Mouse (Mus musculus) CH12.LX (cell line): ENCODE results near the gene Doxl2. TPM values are rescaled to one million over a fixed set of nuclear protein-coding genes. Genes with fewer than 3 reads are reported as not detected.

Source experiments
- DNase-seq: peaks from one replicate; pipeline ENCODE4 v3.0.0-alpha.2; 2013; ENCODE audit errors: extremely low read depth
- H3K27ac ChIP-seq: 2 replicates; pipeline ENCODE4 v1.5.1; 2012; ENCODE audit warnings: low read depth, mild to moderate bottlenecking, control low read depth, moderate library complexity; ENCODE audit not compliant: insufficient read depth
- H3K27me3 ChIP-seq: replicated peaks from 2 replicates; pipeline ENCODE3; 2012; ENCODE audit warnings: inconsistent platforms
- H3K36me3 ChIP-seq, 2 experiments: replicated peaks in 1 of 2; 2 replicates each; pipeline versions ENCODE3 to v1.6.1; 2012; ENCODE audit warnings: inconsistent platforms in 1 of 2, low read length in 1 of 2, mild to moderate bottlenecking in 1 of 2, mixed read lengths in 1 of 2, moderate library complexity in 1 of 2; ENCODE audit not compliant: control insufficient read depth in 1 of 2, insufficient read depth in 1 of 2
- H3K4me1 ChIP-seq, 2 experiments: 2 replicates each; pipeline ENCODE4 v1.6.1; 2012; ENCODE audit warnings: inconsistent platforms in 1 of 2, moderate library complexity in 1 of 2; ENCODE audit not compliant: insufficient read depth in 2 of 2, control insufficient read depth in 1 of 2
- H3K4me2 ChIP-seq: 2 replicates; pipeline ENCODE4 v1.6.1; 2012; ENCODE audit warnings: low read depth, mild to moderate bottlenecking, control low read depth; ENCODE audit not compliant: poor library complexity, insufficient read depth, severe bottlenecking
- H3K4me3 ChIP-seq, 3 experiments: fragments of 150-350 bp in 1 of 3; sonication (generic) in 1 of 3; replicated peaks in 1 of 3; 2 replicates each; pipeline versions ENCODE3 to v1.5.1; 2011 to 2012; ENCODE audit warnings: low read depth in 2 of 3, low read length in 2 of 3, mild to moderate bottlenecking in 2 of 3, moderate library complexity in 2 of 3, control low read depth in 1 of 3, improper control_type of control experiment in 1 of 3, inconsistent platforms in 1 of 3, mixed read lengths in 1 of 3; ENCODE audit not compliant: poor library complexity in 1 of 3
- H3K79me2 ChIP-seq: replicated peaks from 2 replicates; pipeline ENCODE4 v1.6.1; 2012; ENCODE audit warnings: mild to moderate bottlenecking, moderate library complexity; ENCODE audit not compliant: control insufficient read depth, poor library complexity, insufficient read depth, severe bottlenecking; ENCODE audit errors: extremely low read depth
- H3K9ac ChIP-seq: 2 replicates; pipeline ENCODE4 v1.6.1; 2012; ENCODE audit warnings: low read depth, mild to moderate bottlenecking, control low read depth, moderate library complexity; ENCODE audit not compliant: insufficient read depth
- H3K9me3 ChIP-seq: replicated peaks from 2 replicates; pipeline ENCODE3; 2012; ENCODE audit warnings: low read length, inconsistent platforms, mixed read lengths
- BHLHE40 ChIP-seq: IDR thresholded peaks from 2 replicates; pipeline ENCODE4 v1.6.1; 2011; ENCODE audit warnings: mild to moderate bottlenecking, low read depth, low read length, improper control_type of control experiment
- CHD2 ChIP-seq: IDR thresholded peaks from 2 replicates; pipeline ENCODE4 v1.6.1; 2011; ENCODE audit warnings: low read length, improper control_type of control experiment
- CTCF ChIP-seq, 2 experiments: IDR thresholded peaks in 1 of 2; conservative IDR thresholded peaks in 1 of 2; 2 replicates each; pipeline ENCODE4 v1.5.1; 2011 to 2012; ENCODE audit warnings: low read depth in 2 of 2, low read length in 2 of 2, improper control_type of control experiment in 1 of 2, inconsistent platforms in 1 of 2, mild to moderate bottlenecking in 1 of 2, moderate library complexity in 1 of 2
- E2F4 ChIP-seq: IDR thresholded peaks from 2 replicates; pipeline ENCODE4 v1.6.1; 2011; ENCODE audit warnings: low read depth, low read length, improper control_type of control experiment; ENCODE audit not compliant: insufficient replicate concordance
- EP300 ChIP-seq: IDR thresholded peaks from 2 replicates; pipeline ENCODE4 v1.6.1; 2011; ENCODE audit warnings: low read length, improper control_type of control experiment
- ETS1 ChIP-seq: conservative IDR thresholded peaks from 2 replicates; pipeline ENCODE4 v1.6.1; 2012; ENCODE audit warnings: low read depth, mild to moderate bottlenecking, inconsistent platforms, low read length, improper control_type of control experiment, moderate library complexity
- GABPA ChIP-seq: IDR thresholded peaks from 2 replicates; pipeline ENCODE4 v1.6.1; 2012; ENCODE audit warnings: low read depth, low read length, improper control_type of control experiment, inconsistent platforms; ENCODE audit not compliant: insufficient replicate concordance
- HCFC1 ChIP-seq: IDR thresholded peaks from 2 replicates; pipeline ENCODE4 v1.6.1; 2012; ENCODE audit warnings: low read depth, mild to moderate bottlenecking, inconsistent platforms, low read length, improper control_type of control experiment
- IRF4 ChIP-seq: IDR thresholded peaks from 2 replicates; pipeline ENCODE4 v1.6.1; 2014; ENCODE audit warnings: low read depth, mild to moderate bottlenecking, inconsistent platforms, low read length, improper control_type of control experiment
- MAFK ChIP-seq: IDR thresholded peaks from 2 replicates; pipeline ENCODE4 v1.6.1; 2011; ENCODE audit warnings: low read length, improper control_type of control experiment; ENCODE audit not compliant: insufficient replicate concordance
- MAX ChIP-seq: IDR thresholded peaks from 2 replicates; pipeline ENCODE4 v1.6.1; 2011; ENCODE audit warnings: low read length, improper control_type of control experiment
- MAZ ChIP-seq: IDR thresholded peaks from 2 replicates; pipeline ENCODE4 v1.6.1; 2012; ENCODE audit warnings: low read depth, mild to moderate bottlenecking, inconsistent platforms, low read length, improper control_type of control experiment, moderate library complexity
- MEF2A ChIP-seq: IDR thresholded peaks from 2 replicates; pipeline ENCODE4 v1.6.1; 2014; ENCODE audit warnings: low read depth, mild to moderate bottlenecking, inconsistent platforms, low read length, improper control_type of control experiment, borderline replicate concordance
- NELFE ChIP-seq: IDR thresholded peaks from 2 replicates; pipeline ENCODE4 v1.6.1; 2011; ENCODE audit warnings: low read depth, low read length, improper control_type of control experiment
- NRF1 ChIP-seq: IDR thresholded peaks from 2 replicates; pipeline ENCODE4 v1.6.1; 2014; ENCODE audit warnings: low read depth, mild to moderate bottlenecking, inconsistent platforms, low read length, improper control_type of control experiment, moderate library complexity
- PAX5 ChIP-seq: IDR thresholded peaks from 2 replicates; pipeline ENCODE4 v1.6.1; 2012; ENCODE audit warnings: low read length, inconsistent platforms, mixed read lengths
- POLR2A ChIP-seq: IDR thresholded peaks from 2 replicates; pipeline ENCODE4 v1.6.1; 2011; ENCODE audit warnings: low read depth, mild to moderate bottlenecking, improper control_type of control experiment, low read length
- POLR2AphosphoS2 ChIP-seq: IDR thresholded peaks from 2 replicates; pipeline ENCODE4 v1.6.1; 2011; ENCODE audit warnings: low read depth, low read length, improper control_type of control experiment
- RAD21 ChIP-seq: IDR thresholded peaks from 2 replicates; pipeline ENCODE4 v1.6.1; 2011; ENCODE audit warnings: low read depth, mild to moderate bottlenecking, low read length, improper control_type of control experiment, moderate library complexity
- RCOR1 ChIP-seq: conservative IDR thresholded peaks from 2 replicates; pipeline ENCODE4 v1.6.1; 2012; ENCODE audit warnings: low read depth, mild to moderate bottlenecking, inconsistent platforms, low read length, improper control_type of control experiment
- UBTF ChIP-seq: IDR thresholded peaks from 2 replicates; pipeline ENCODE4 v1.6.1; 2012; ENCODE audit warnings: low read depth, mild to moderate bottlenecking, inconsistent platforms, low read length, improper control_type of control experiment, moderate library complexity
- USF2 ChIP-seq: conservative IDR thresholded peaks from 2 replicates; pipeline ENCODE4 v1.6.1; 2011; ENCODE audit warnings: low read depth, low read length, improper control_type of control experiment
- ZKSCAN1 ChIP-seq: IDR thresholded peaks from 2 replicates; pipeline ENCODE4 v1.6.1; 2012; ENCODE audit warnings: low read depth, inconsistent platforms, low read length, improper control_type of control experiment, borderline replicate concordance
- ZMIZ1 ChIP-seq: IDR thresholded peaks from 2 replicates; pipeline ENCODE4 v1.6.1; 2012; ENCODE audit warnings: low read depth, mild to moderate bottlenecking, inconsistent platforms, low read length, improper control_type of control experiment
- ZNF384 ChIP-seq: IDR thresholded peaks from 2 replicates; pipeline ENCODE4 v1.6.1; 2012; ENCODE audit warnings: low read depth, low read length, improper control_type of control experiment, inconsistent platforms
- dilution Hi-C: fragments of 300-500 bp; cut with MboI; formaldehyde crosslinking; loops from 2 replicates; pipeline ENCODE4 v1.14.3; 2020; ENCODE audit warnings: low sequenced_read_pairs; ENCODE audit not compliant: extremely low pct_unique_long_range_greater_than_20kb, extremely low pct_ligation_motif_present
- in situ Hi-C: fragments of 300-500 bp; cut with MboI; formaldehyde crosslinking; loops from 3 replicates; pipeline ENCODE4 v1.14.3; 2019; ENCODE audit warnings: low sequenced_read_pairs, low pct_ligation_motif_present, low pct_unique_long_range_greater_than_20kb, mixed read lengths
- polyA plus RNA-seq: library from polyadenylated mRNA; unstranded; fragments of >175 nt; gene quantifications from 2 replicates; pipeline ENCODE4 v1.2.1, GENCODE M21; 2012; ENCODE audit warnings: low read depth; ENCODE audit not compliant: insufficient read length
- total RNA-seq, 2 experiments: library from RNA; depleted of rRNA; stranded (reverse); fragments of 300-350 nt in 1 of 2; fragments of >200 nt in 1 of 2; gene quantifications; 2 replicates each; pipeline ENCODE4 v1.2.3; 2012 to 2014

Doxl2 gene
- total and polyA plus RNA-seq, 3 experiments: not detected

GRCm38 (mm10) chr6:48979616-48980015 lies 4.9 kb downstream of the Doxl2 start:
- no peaks in the 10 kb centered on the region for H3K79me2 ChIP-seq
- H3K4me3 ChIP-seq: no peak overlapping the region
- no peaks in the 10 kb centered on the region for H3K36me3 ChIP-seq
- TF ChIP-seq NRF1: no peak
- TF ChIP-seq MAFK: no peak
- no peak for TF ChIP-seq MAZ
- no peak for TF ChIP-seq ETS1
- no peak for TF ChIP-seq E2F4
- no peak for TF ChIP-seq MAX
- TF ChIP-seq UBTF: no peak
- TF ChIP-seq RAD21: no peak
- no peak for TF ChIP-seq HCFC1
- TF ChIP-seq CHD2: no peak
- TF ChIP-seq MEF2A: no peak
- no peak for TF ChIP-seq USF2
- no peak for TF ChIP-seq RCOR1
- TF ChIP-seq POLR2AphosphoS2: no peak
- no peak for TF ChIP-seq ZMIZ1
- no peak for TF ChIP-seq NELFE
- no peak for TF ChIP-seq GABPA
- TF ChIP-seq ZNF384: no peak
- no peak for TF ChIP-seq BHLHE40
- TF ChIP-seq CTCF (conservative IDR thresholded peaks at IDR 0.05 in 1 of 2, IDR thresholded peaks at IDR 0.05 in 1 of 2; ENCODE audit: low read depth in 2 of 2, low read length in 2 of 2): no peak
- no peaks in the 10 kb centered on the region for H3K4me1 ChIP-seq
- dilution Hi-C loops: no loop called here
- H3K27me3 ChIP-seq: peaks cover 6% of the 10 kb centered on the region
- no peaks in the 10 kb centered on the region for H3K9me3 ChIP-seq
- H3K27ac ChIP-seq: no peak overlapping the region
- no peak for DNase-seq
- H3K4me2 ChIP-seq: no peak overlapping the region
- in situ Hi-C loops: no loop called here
- H3K9ac ChIP-seq: no peak overlapping the region

DNA sequence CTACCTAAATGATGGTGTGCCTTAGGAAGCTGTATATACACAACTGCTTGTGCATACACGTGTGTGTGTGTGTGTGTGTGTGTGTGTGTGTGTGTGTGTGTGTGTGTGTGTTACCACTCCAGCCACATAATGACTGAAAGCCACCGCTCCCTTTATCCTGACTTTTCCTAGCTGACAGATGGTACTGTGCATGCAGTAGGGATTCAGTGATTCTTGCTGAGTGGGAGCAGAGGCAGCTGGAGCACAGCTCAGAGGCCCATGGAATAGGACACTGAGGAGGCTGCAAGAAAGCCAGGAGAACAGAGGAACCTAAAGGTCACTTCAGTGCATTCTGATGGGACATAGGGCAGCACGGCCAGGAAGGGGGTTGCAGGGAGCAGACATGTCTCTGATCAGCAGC lies 7.5 kb downstream of the Doxl2 start:
- in situ Hi-C loops (no loop called here), dilution Hi-C loops (no loop called here)
- H3K36me3 ChIP-seq: no peaks in the 10 kb centered on the region
- no peak overlapping the region for H3K4me3 ChIP-seq
- no peak overlapping the region for H3K27ac ChIP-seq
- no peak overlapping the region for H3K9ac ChIP-seq
- no peaks in the 10 kb centered on the region for H3K9me3 ChIP-seq
- TF ChIP-seq PAX5 (no peak), ZKSCAN1 (no peak), EP300 (no peak), RCOR1 (no peak), BHLHE40 (no peak), POLR2A (no peak), IRF4 (no peak), POLR2AphosphoS2 (no peak), CTCF (conservative IDR thresholded peaks at IDR 0.05 in 1 of 2, IDR thresholded peaks at IDR 0.05 in 1 of 2; ENCODE audit: low read depth in 2 of 2, low read length in 2 of 2) (no peak), MEF2A (no peak), MAX (no peak), USF2 (no peak), NRF1 (no peak), ETS1 (no peak), CHD2 (no peak)
- no peak overlapping the region for H3K4me2 ChIP-seq
- no peaks in the 10 kb centered on the region for H3K4me1 ChIP-seq
- H3K27me3 ChIP-seq: peaks cover 6% of the 10 kb centered on the region
- no peak for DNase-seq
- H3K79me2 ChIP-seq: no peaks in the 10 kb centered on the region
